Mouse (Mus musculus) MEL (cell line): ENCODE measurements at regions not wholly inside any gene's neighbourhood (a gene's known extent, or its start where the extent isn't known, plus 50 kb on each side); places are given as distances from the start of the nearest gene placed in this dataset.
A peak's percentile ranks its signal among the peaks of the same experiment; 100 is the strongest.

ENCODE experiments used
- DNase-seq: peaks from one replicate; pipeline ENCODE4 v3.0.0; 2011; ENCODE audit warnings: low read depth, low spot score
- H3K27ac ChIP-seq: 2 replicates; pipeline ENCODE4 v1.5.1; 2012; ENCODE audit warnings: low read depth, mild to moderate bottlenecking, control low read depth, low read length, moderate library complexity; ENCODE audit not compliant: control insufficient read depth
- H3K27me3 ChIP-seq, 2 experiments: fragments of 150-350 bp in 1 of 2; sonication (generic) in 1 of 2; 2 replicates each; pipeline ENCODE4 v1.6.1; 2012; ENCODE audit warnings: low read length in 2 of 2, mild to moderate bottlenecking in 2 of 2, improper control_type of control experiment in 1 of 2, moderate library complexity in 1 of 2; ENCODE audit not compliant: insufficient read depth in 2 of 2, control insufficient read depth in 1 of 2
- H3K36me3 ChIP-seq, 2 experiments: 2 replicates each; pipeline ENCODE4 v1.6.1; 2012 to 2014; ENCODE audit warnings: low read length in 2 of 2, improper control_type of control experiment in 1 of 2, inconsistent platforms in 1 of 2, mild to moderate bottlenecking in 1 of 2; ENCODE audit not compliant: insufficient read depth in 2 of 2, control insufficient read depth in 1 of 2
- H3K4me1 ChIP-seq, 2 experiments: fragments of 150-350 bp in 1 of 2; sonication (generic) in 1 of 2; 2 replicates each; pipeline ENCODE4 v1.6.1; 2012; ENCODE audit warnings: low read length in 2 of 2, improper control_type of control experiment in 1 of 2, mild to moderate bottlenecking in 1 of 2; ENCODE audit not compliant: insufficient read depth in 2 of 2, control insufficient read depth in 1 of 2
- H3K4me3 ChIP-seq, 2 experiments: fragments of 150-350 bp in 1 of 2; sonication (generic) in 1 of 2; 2 replicates each; pipeline ENCODE4 v1.5.1; 2012; ENCODE audit warnings: low read depth in 2 of 2, low read length in 2 of 2, mild to moderate bottlenecking in 2 of 2, moderate library complexity in 2 of 2, control low read depth in 1 of 2, improper control_type of control experiment in 1 of 2; ENCODE audit not compliant: control insufficient read depth in 1 of 2, insufficient read depth in 1 of 2
- H3K79me2 ChIP-seq: 2 replicates; pipeline ENCODE4 v1.6.1; 2012; ENCODE audit warnings: mild to moderate bottlenecking, low read length, moderate library complexity; ENCODE audit not compliant: control insufficient read depth, poor library complexity, insufficient read depth
- H3K9ac ChIP-seq: 2 replicates; pipeline ENCODE4 v1.6.1; 2012; ENCODE audit warnings: low read depth, mild to moderate bottlenecking, control low read depth, low read length, moderate library complexity; ENCODE audit not compliant: control insufficient read depth, poor library complexity, severe bottlenecking
- H3K9me3 ChIP-seq: fragments of 150-350 bp; sonication (generic); replicated peaks from 2 replicates; pipeline ENCODE4 v1.6.1; 2012; ENCODE audit warnings: mild to moderate bottlenecking, low read length, improper control_type of control experiment, moderate library complexity; ENCODE audit not compliant: insufficient read depth
- CTCF ChIP-seq, 3 experiments: IDR thresholded peaks in 2 of 3; conservative IDR thresholded peaks in 1 of 3; 2 replicates each; pipeline ENCODE4 v1.5.1; 2011 to 2012; ENCODE audit warnings: low read length in 3 of 3, low read depth in 2 of 3, mild to moderate bottlenecking in 2 of 3, improper control_type of control experiment in 1 of 3, inconsistent platforms in 1 of 3, mixed read lengths in 1 of 3, moderate library complexity in 1 of 3; ENCODE audit not compliant: control insufficient read depth in 1 of 3, insufficient read depth in 1 of 3, poor library complexity in 1 of 3, severe bottlenecking in 1 of 3
- E2F4 ChIP-seq: IDR thresholded peaks from 2 replicates; pipeline ENCODE4 v1.6.1; 2011; ENCODE audit warnings: low read depth, low read length, improper control_type of control experiment, borderline replicate concordance
- GABPA ChIP-seq: IDR thresholded peaks from 2 replicates; pipeline ENCODE4 v1.6.1; 2012; ENCODE audit warnings: low read depth, mild to moderate bottlenecking, inconsistent platforms, low read length, improper control_type of control experiment, moderate library complexity
- GATA1 ChIP-seq: IDR thresholded peaks from 2 replicates; pipeline ENCODE4 v1.6.1; 2011; ENCODE audit warnings: low read depth, low read length, improper control_type of control experiment
- MAX ChIP-seq: IDR thresholded peaks from 2 replicates; pipeline ENCODE4 v1.6.1; 2011; ENCODE audit warnings: low read length, improper control_type of control experiment
- MXI1 ChIP-seq: IDR thresholded peaks from 2 replicates; pipeline ENCODE4 v1.6.1; 2011; ENCODE audit warnings: mild to moderate bottlenecking, low read depth, low read length, improper control_type of control experiment
- MYC ChIP-seq: IDR thresholded peaks from 2 replicates; pipeline ENCODE4 v1.6.1; 2011; ENCODE audit warnings: low read depth, mild to moderate bottlenecking, low read length, improper control_type of control experiment, moderate library complexity
- POLR2A ChIP-seq, 2 experiments: IDR thresholded peaks; 2 replicates each; pipeline ENCODE4 v1.6.1; 2011 to 2012; ENCODE audit warnings: low read length in 2 of 2, mild to moderate bottlenecking in 2 of 2, control low read depth in 1 of 2, improper control_type of control experiment in 1 of 2, low read depth in 1 of 2, moderate library complexity in 1 of 2; ENCODE audit not compliant: control insufficient read depth in 1 of 2, insufficient read depth in 1 of 2, poor library complexity in 1 of 2
- POLR2AphosphoS5 ChIP-seq: IDR thresholded peaks from 2 replicates; pipeline ENCODE4 v1.6.1; 2012; ENCODE audit warnings: low read depth, borderline replicate concordance, mild to moderate bottlenecking, inconsistent platforms, low read length, moderate library complexity, mixed read lengths
- RAD21 ChIP-seq: IDR thresholded peaks from 2 replicates; pipeline ENCODE4 v1.6.1; 2011; ENCODE audit warnings: mild to moderate bottlenecking, low read depth, low read length, improper control_type of control experiment
- RCOR1 ChIP-seq: IDR thresholded peaks from 2 replicates; pipeline ENCODE4 v1.6.1; 2012; ENCODE audit warnings: low read depth, mild to moderate bottlenecking, inconsistent platforms, low read length, improper control_type of control experiment
- SMC3 ChIP-seq: IDR thresholded peaks from 2 replicates; pipeline ENCODE4 v1.6.1; 2011; ENCODE audit warnings: low read depth, low read length, improper control_type of control experiment
- TAL1 ChIP-seq: IDR thresholded peaks from 2 replicates; pipeline ENCODE4 v1.6.1; 2012; ENCODE audit warnings: mild to moderate bottlenecking, inconsistent platforms, low read length, moderate library complexity, mixed read lengths
- TCF12 ChIP-seq: IDR thresholded peaks from 2 replicates; pipeline ENCODE4 v1.6.1; 2014; ENCODE audit warnings: low read depth, mild to moderate bottlenecking, inconsistent platforms, low read length, improper control_type of control experiment, moderate library complexity
- USF1 ChIP-seq: IDR thresholded peaks from 2 replicates; pipeline ENCODE4 v1.6.1; 2014; ENCODE audit warnings: low read depth, mild to moderate bottlenecking, inconsistent platforms, low read length, improper control_type of control experiment, moderate library complexity
- USF2 ChIP-seq, 2 experiments: IDR thresholded peaks; 2 replicates each; pipeline ENCODE4 v1.6.1; 2011 to 2012; ENCODE audit warnings: improper control_type of control experiment in 2 of 2, low read length in 2 of 2, borderline replicate concordance in 1 of 2, inconsistent platforms in 1 of 2, low read depth in 1 of 2, mild to moderate bottlenecking in 1 of 2; ENCODE audit not compliant: insufficient read depth in 1 of 2
- ZC3H11A ChIP-seq: IDR thresholded peaks from 2 replicates; pipeline ENCODE4 v1.6.1; 2012; ENCODE audit warnings: low read depth, mild to moderate bottlenecking, inconsistent platforms, low read length, improper control_type of control experiment
- ZKSCAN1 ChIP-seq: IDR thresholded peaks from 2 replicates; pipeline ENCODE4 v1.6.1; 2012; ENCODE audit warnings: low read depth, mild to moderate bottlenecking, inconsistent platforms, low read length, improper control_type of control experiment, moderate library complexity

- no peak overlapping the region for H3K9ac ChIP-seq
- no peaks in the 10 kb centered on the region for H3K9me3 ChIP-seq
- H3K4me1 ChIP-seq, result no peaks in the 10 kb centered on the region
- H3K36me3 ChIP-seq, result no peaks in the 10 kb centered on the region
- no peak overlapping the region for H3K4me3 ChIP-seq
- no peaks in the 10 kb centered on the region for H3K79me2 ChIP-seq
- DNase-seq, result peak; percentile 5
- H3K27me3 ChIP-seq, result no peaks in the 10 kb centered on the region
- H3K27ac ChIP-seq, result no peak overlapping the region
- TF ChIP-seq RCOR1 (no peak), RAD21 (peak; percentile 3), CTCF (IDR thresholded peaks at IDR 0.05 in 2 of 3, conservative IDR thresholded peaks at IDR 0.05 in 1 of 3; ENCODE audit: control insufficient read depth in 1 of 3, insufficient read depth in 1 of 3, low read depth in 2 of 3, low read length in 3 of 3, poor library complexity in 1 of 3, severe bottlenecking in 1 of 3) (0 out of 6 replicates have a peak, but pooled peaks of 1 of the 3 experiments have one; percentile 5), USF2 (IDR thresholded peaks at IDR 0.05; ENCODE audit: borderline replicate concordance in 1 of 2, insufficient read depth in 1 of 2, low read depth in 1 of 2, low read length in 2 of 2) (no peak), E2F4 (no peak), SMC3 (peak; percentile 18; the same call in 1 of the 2 replicates)
Observed at GRCm38 (mm10) chr17:68166397-68166796, 107.2 kb upstream of the L3mbtl4 start.

DNA sequence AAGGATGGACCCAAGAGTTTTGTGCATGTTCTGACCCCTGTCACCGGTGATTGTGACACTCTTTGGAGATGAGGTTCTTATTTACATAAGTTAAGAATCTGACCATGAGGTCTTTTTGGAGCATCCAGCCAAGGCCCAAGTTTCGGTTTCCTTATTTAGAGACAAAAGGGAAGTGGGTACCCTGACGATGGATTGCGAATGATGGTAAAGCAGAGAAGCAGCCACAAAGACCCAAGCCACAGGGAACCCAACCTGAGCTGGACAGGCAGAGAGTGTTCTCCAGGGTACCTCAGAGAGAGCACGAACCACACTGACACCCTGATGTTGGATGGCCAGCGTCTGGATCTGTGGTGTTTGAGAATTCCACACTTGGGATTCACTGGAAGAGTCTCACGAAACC, 100.8 kb upstream of the L3mbtl4 start:
- Histone ChIP-seq H3K27ac (no peak overlapping the region), H3K4me3 (no peak overlapping the region), H3K36me3 (no peaks in the 10 kb centered on the region), H3K9ac (no peak overlapping the region), H3K79me2 (no peaks in the 10 kb centered on the region), H3K9me3 (no peaks in the 10 kb centered on the region), H3K4me1 (no peaks in the 10 kb centered on the region), H3K27me3 (no peaks in the 10 kb centered on the region)
- no peak for DNase-seq
- TF ChIP-seq TCF12 (no peak), ZC3H11A (no peak), USF1 (no peak), GABPA (no peak), E2F4 (no peak), MXI1 (no peak), POLR2AphosphoS5 (no peak), TAL1 (no peak), MYC (no peak), ZKSCAN1 (no peak), RCOR1 (no peak), GATA1 (no peak), MAX (no peak), POLR2A (IDR thresholded peaks at IDR 0.05; ENCODE audit: control insufficient read depth in 1 of 2, insufficient read depth in 1 of 2, low read depth in 1 of 2, low read length in 2 of 2, poor library complexity in 1 of 2) (no peak)
